ENCODE assay signal across 25 mouse cellular contexts in the genomic region with DNA sequence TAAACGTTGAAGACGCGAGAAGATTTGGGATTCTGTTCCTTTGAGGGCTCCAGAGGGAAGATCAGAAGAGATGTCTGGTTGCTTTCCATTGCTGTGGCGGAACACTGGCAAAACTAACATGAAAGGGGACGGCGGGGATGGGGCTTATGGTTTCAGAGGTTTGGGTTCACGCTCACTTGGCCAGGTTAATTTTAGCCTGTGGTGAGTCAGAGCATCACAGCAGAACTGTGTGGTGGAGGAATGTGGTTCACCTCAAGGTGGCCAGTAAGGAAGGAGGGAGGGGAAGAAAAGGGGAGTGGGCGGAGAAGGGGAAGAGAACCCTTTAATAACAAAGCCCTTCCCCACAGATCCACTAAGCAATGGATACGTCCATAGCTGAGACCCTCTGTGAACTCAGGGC.
"Had no signal": no experiment of that assay in that cellular context is flagged by ENCODE, and none has a peak within 500 bp of the region (broad histone marks: within the 10 kb centered on the region; RNA-seq: fewer than 3 reads in every experiment).

No protein-coding gene starts in this region.

- H3K9me3 ChIP-seq: heart, embryonic 10.5 days; heart, embryonic 12.5 days; hindbrain, embryonic 13.5 days; intestine, embryonic 15.5 days; kidney, embryonic 15.5 days; limb, embryonic 15.5 days; liver, embryonic 12.5 days had no signal

- H3K27ac ChIP-seq: heart, embryonic 10.5 days; hindbrain, embryonic 13.5 days; intestine, embryonic 15.5 days; kidney, embryonic 15.5 days; kidney, postnatal 0 days; limb, embryonic 13.5 days; limb, embryonic 15.5 days; liver, embryonic 12.5 days; liver, embryonic 14.5 days had no signal

- H3K9ac ChIP-seq: heart, embryonic 12.5 days; hindbrain, embryonic 13.5 days; intestine, embryonic 15.5 days; kidney, embryonic 15.5 days; limb, embryonic 13.5 days; limb, embryonic 15.5 days; liver, embryonic 12.5 days; liver, embryonic 14.5 days had no signal

- H3K27me3 ChIP-seq: intestine, embryonic 15.5 days had no signal

- DNase-seq: gastrocnemius, postnatal 14 days; gastrocnemius, postnatal 36 days; heart, adult 18-20 months; heart, postnatal 10 days; heart, postnatal 4 days; kidney, adult 2 months; kidney, adult 9 months; kidney, postnatal 14 days; kidney, postnatal 36 days; layer of hippocampus, adult 9-11 months; layer of hippocampus, postnatal 36 days; left cerebral cortex, postnatal 4 days had no signal

- H3K4me1 ChIP-seq: liver, embryonic 12.5 days had no signal

- H3K4me3 ChIP-seq: heart, embryonic 10.5 days; heart, embryonic 12.5 days; hindbrain, embryonic 13.5 days; intestine, embryonic 15.5 days; kidney, embryonic 15.5 days; limb, embryonic 13.5 days; limb, embryonic 15.5 days; liver, embryonic 12.5 days had no signal

- ATAC-seq: hindbrain, embryonic 16.5 days; inflammation-experienced regulatory T-cells, adult 6 months; intestine, embryonic 15.5 days; intestine, postnatal 0 days; liver, embryonic 12.5 days had no signal

- H3K4me2 ChIP-seq: heart, embryonic 12.5 days; hindbrain, embryonic 13.5 days; intestine, embryonic 15.5 days; kidney, embryonic 15.5 days; limb, embryonic 13.5 days; limb, embryonic 15.5 days; liver, embryonic 12.5 days had no signal

- H3K36me3 ChIP-seq: heart, embryonic 10.5 days; heart, embryonic 12.5 days; hindbrain, embryonic 13.5 days; intestine, embryonic 15.5 days; kidney, embryonic 15.5 days; limb, embryonic 13.5 days; limb, embryonic 15.5 days; liver, embryonic 12.5 days had no signal
